Mouse (Mus musculus) ES-Bruce4 (cell line): ENCODE data around the gene Wdr90.

Experiments
- CTCF ChIP-seq: IDR thresholded peaks from one replicate; pipeline ENCODE4 v1.8.1; 2011; ENCODE audit warnings: low read depth, low read length
- EP300 ChIP-seq: IDR thresholded peaks from 2 replicates; pipeline ENCODE4 v1.6.1; 2011; ENCODE audit warnings: low read depth, low read length; ENCODE audit not compliant: insufficient read depth
- POLR2A ChIP-seq: IDR thresholded peaks from one replicate; pipeline ENCODE4 v1.8.1; 2011; ENCODE audit warnings: low read length; ENCODE audit not compliant: insufficient read depth

DNA sequence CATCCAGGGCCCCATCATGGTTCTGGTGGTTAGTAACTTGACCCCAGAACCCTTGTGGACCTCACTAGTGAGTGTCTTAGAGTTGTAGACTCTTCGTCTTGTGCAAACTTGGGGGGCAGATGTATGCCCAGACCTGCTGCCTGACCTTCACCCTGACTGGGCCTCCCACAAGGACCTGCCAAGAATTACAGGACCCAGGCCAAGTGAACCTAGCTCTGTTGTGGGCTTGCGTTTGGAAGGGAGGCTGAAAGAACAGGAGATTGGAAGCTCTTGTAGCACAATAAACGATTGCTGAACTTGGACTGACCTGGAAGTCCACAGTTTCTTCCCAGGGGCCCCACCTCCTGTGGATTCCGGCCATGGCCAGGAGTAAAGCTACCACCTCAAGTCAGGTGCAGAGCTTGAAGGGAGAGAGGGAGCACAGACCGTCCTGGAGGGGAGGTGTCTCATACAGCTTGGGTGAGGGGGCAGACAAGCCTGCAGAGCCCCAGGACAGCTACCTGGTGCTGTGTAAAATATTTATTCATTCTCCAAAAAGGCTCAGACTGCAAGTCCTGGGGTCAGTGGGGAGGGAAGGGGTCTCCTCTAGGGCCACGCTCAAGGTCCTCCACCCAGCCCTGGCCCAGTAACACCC is 27.2 kb downstream of the Wdr90 start:
- TF ChIP-seq EP300 (no peak), CTCF (no peak), POLR2A (no peak)
